Mouse (Mus musculus): ENCODE data around the gene Mlana. TPM values are rescaled to one million over a fixed set of nuclear protein-coding genes. Genes with fewer than 3 reads are reported as not detected.

Mlana gene
- total RNA-seq, 2 experiments from 2014 or later = not detected

- no peak for ATAC-seq (replicated peaks; ENCODE audit: low FRiP score, poor library complexity, severe bottlenecking)
These were observed 42.0 kb downstream of the Mlana start for GRCm38 (mm10) chr19:29739608-29740007.

GRCm38 (mm10) chr19:29740661-29741060 lies 43.0 kb downstream of the Mlana start:
- ATAC-seq (replicated peaks; ENCODE audit: low FRiP score, poor library complexity, severe bottlenecking) = no peak

- no peak for ATAC-seq (replicated peaks; ENCODE audit: low FRiP score, poor library complexity, severe bottlenecking)
These were observed 45.9 kb downstream of the Mlana start for GRCm38 (mm10) chr19:29743531-29743930.

GRCm38 (mm10) chr19:29750994-29751393 lies 53.4 kb downstream of the Mlana start:
- ATAC-seq (replicated peaks; ENCODE audit: low FRiP score, poor library complexity, severe bottlenecking) = no peak

- no peak for ATAC-seq (replicated peaks; ENCODE audit: low FRiP score, poor library complexity, severe bottlenecking)
These were observed 56.3 kb downstream of the Mlana start for GRCm38 (mm10) chr19:29753939-29754338.

Other genes starting within 250 kb of the Mlana start
- 1.7 and 6.1 TPM in 2 replicates for gene Ric1, start 175.5 kb upstream of the Mlana start, total RNA-seq (2015; ENCODE audit: low replicate concordance)
- 4.6 and 4.7 TPM in 2 replicates for gene Ric1, start 175.5 kb upstream of the Mlana start, total RNA-seq (2017; ENCODE audit: low replicate concordance)
- 10.0 and 14.4 TPM in 2 replicates for gene Ermp1, start 49.4 kb upstream of the Mlana start, total RNA-seq (2015; ENCODE audit: low replicate concordance)
- gene Ermp1, start 49.4 kb upstream of the Mlana start, total RNA-seq (2017; ENCODE audit: low replicate concordance) = 8.4 and 12.0 TPM in 2 replicates
- gene 9930021J03Rik, start 108.2 kb downstream of the Mlana start, total RNA-seq (2015; ENCODE audit: low replicate concordance) = 6.5 and 10.0 TPM in 2 replicates
- gene 9930021J03Rik, start 108.2 kb downstream of the Mlana start, total RNA-seq (2017; ENCODE audit: low replicate concordance) = 6.6 and 8.4 TPM in 2 replicates
- gene Ranbp6, start 115.2 kb downstream of the Mlana start, total RNA-seq (2015; ENCODE audit: low replicate concordance) = 4.8 TPM in 2 replicates
- gene Ranbp6, start 115.2 kb downstream of the Mlana start, total RNA-seq (2017; ENCODE audit: low replicate concordance) = 5.9 and 9.5 TPM in 2 replicates
- gene Il33, start 227.3 kb downstream of the Mlana start, total RNA-seq (2015; ENCODE audit: low replicate concordance) = not detected in 2 replicates
- not detected in 2 replicates for gene Il33, start 227.3 kb downstream of the Mlana start, total RNA-seq (2017; ENCODE audit: low replicate concordance)